Mouse (Mus musculus) layer of hippocampus, adult 2 months (tissue): ENCODE results near the gene Spatc1l. TPM values are rescaled to one million over a fixed set of nuclear protein-coding genes. Genes with fewer than 3 reads are reported as not detected.
A peak's percentile ranks its signal among the peaks of the same experiment; 100 is the strongest.

Source experiments
- DNase-seq, 2 experiments: peaks; one replicate each; pipeline ENCODE4 v3.0.0; 2022; ENCODE audit warnings: low spot score in 2 of 2
- H3K27ac ChIP-seq: fragments of 200-600 bp; 2 replicates; pipeline ENCODE4 v1.8.1; 2022
- H3K4me3 ChIP-seq: fragments of 200-600 bp; 2 replicates; pipeline ENCODE4 v1.8.1; 2022; ENCODE audit warnings: mild to moderate bottlenecking
- CTCF ChIP-seq: fragments of 200-600 bp; conservative IDR thresholded peaks from 2 replicates; pipeline ENCODE4 v1.8.1; 2022; ENCODE audit warnings: antibody characterized with exemption, mild to moderate bottlenecking, moderate library complexity
- long read RNA-seq, 2 experiments: library from polyadenylated mRNA; stranded (forward); transcript quantifications; one replicate each; pipeline ENCODE4 v2.0.0; 2021; ENCODE audit warnings: borderline mapping rate in 2 of 2
- total RNA-seq, 2 experiments: library from RNA; stranded (reverse); gene quantifications; 2 replicates each; pipeline ENCODE4 v1.2.3; 2021

Spatc1l gene
- total RNA-seq, result not detected
- long read RNA-seq, experiment 1, result 0 reads
- long read RNA-seq, experiment 2, result 0 reads

DNA sequence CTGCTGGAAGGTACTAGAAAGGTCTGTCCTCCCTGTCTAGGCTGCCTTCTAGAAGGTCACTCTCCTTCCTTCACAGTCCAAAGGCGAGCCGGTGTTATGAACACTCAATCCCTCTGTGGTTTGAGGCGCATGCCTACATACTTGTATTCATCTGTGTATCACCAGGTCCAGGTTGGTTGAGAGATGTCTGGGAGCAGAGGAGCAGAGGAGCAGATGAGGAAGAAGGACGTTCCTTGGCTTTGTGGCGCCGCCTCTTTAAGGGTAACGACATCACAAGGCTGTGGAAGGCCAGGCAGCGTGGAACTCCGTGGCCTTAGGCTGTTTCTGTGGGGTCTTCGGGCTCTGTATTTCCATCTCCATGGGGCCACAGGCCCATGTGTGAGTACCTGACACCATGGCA, at the start of gene Spatc1l:
TSS of gene Spatc1l (plus strand) at position 301 of the 400 bp plus-strand sequence.
- DNase-seq, result no peak
- TF ChIP-seq CTCF, result no peak
- Histone ChIP-seq H3K4me3 (no peak within 1 kb of the TSS), H3K27ac (no peak within 1 kb of the TSS)

DNA sequence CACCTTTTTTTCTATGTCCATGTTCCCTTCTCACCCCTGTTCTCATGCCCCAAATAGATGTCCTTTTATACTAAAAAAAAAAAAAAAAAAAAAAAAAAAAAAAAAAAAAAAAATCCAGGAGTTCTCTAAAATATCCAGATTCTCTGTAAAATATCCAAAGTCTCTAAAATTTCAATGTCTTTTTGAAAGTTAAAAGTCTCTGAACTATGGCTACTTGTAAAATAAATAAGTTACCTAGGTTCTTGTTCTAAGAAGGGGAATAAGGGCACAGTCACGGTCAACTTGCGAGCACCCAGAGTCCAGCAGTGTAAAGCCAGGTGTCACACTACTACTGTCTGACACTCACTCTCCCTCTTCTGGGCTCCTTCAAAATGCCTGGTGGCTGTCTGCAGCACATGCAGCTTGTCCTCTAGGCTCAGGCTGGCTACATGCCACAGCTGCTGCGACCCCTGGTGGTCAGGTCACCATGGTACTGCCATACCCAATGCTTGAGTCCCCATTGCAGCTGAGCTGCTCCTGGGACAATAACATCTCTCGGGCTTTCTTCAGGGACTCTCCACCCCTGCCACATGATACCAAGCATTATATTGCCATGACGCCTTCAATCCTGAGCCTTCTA, 49.0 kb upstream of the Spatc1l start:
- Histone ChIP-seq H3K27ac (no peak overlapping the region), H3K4me3 (no peak overlapping the region)
- peak; percentile 80 for TF ChIP-seq CTCF
- peak in 1 of 2 experiments; percentile 44 for DNase-seq

DNA sequence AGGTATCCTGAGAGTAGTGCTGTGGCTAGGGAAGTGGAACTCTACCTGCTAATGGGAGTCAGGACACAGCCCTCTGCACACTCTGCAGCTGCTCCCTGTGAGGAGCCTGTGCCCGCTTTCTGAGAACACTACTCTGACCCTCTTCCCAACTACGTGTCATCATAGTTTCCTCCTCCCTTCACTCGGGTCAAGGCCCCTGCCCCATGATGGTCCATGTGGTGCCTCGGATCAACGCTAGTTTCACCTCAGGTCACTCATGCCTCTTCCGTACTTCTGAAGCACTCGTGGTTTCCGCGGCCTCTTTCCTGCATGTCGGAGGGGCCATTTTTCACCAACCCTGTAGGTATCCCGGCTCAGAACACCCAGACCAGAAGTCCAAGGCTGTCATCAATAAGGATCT, 31.1 kb upstream of the Spatc1l start:
- H3K27ac ChIP-seq, result no peak overlapping the region
- no peak for TF ChIP-seq CTCF
- DNase-seq, result no peak
- peak overlapping the region; percentile 91 for H3K4me3 ChIP-seq

DNA sequence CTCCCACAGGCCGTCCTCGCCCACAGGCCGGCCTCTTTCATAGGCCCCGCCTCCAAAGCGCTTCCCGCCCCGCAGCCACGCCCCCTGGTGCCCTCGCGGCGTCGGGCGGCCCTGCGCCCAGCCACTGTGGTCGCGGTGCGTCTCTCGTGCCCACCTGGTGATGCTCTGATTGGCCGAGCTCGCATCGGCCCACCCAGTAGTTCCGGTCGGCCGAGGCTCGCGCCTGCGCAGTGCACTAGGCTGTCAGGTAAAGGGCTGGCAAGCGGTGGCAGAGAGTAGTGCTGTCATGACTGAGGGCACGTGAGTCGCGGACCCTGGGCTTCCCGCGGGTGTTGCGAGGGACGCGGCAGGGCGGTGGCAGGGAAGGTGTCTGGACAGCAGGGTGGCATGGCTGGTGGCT, 30.7 kb upstream of the Spatc1l start, which contains the start of gene Lss:
TSS of gene Lss (plus strand) at position 214 of the 400 bp plus-strand sequence.
- TF ChIP-seq CTCF, result peak; percentile 64
- H3K4me3 ChIP-seq, result peak within 1 kb of the TSS; percentile 91
- peak; percentile 97 for DNase-seq
- H3K27ac ChIP-seq, result peak within 1 kb of the TSS; percentile 78

DNA sequence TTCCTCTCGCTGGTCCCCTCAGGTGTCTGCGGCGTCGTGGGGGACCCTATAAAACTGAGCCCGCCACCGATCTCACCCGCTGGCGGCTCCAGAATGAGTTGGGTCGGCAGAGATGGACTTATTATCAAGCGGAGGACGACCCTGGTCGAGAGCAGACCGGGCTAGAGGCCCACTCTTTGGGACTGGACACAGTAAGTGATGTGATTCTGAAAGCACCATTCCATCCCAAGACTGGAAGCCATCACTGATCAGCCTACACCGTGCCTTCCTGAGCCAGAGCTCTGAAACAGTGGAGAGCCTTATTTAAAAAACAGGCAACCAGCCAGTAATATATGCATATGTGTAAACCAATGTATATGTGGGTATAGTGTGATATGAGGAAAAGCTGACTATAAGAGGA, 30.2 kb upstream of the Spatc1l start:
- peak overlapping the region; percentile 78 for H3K27ac ChIP-seq
- no peak for TF ChIP-seq CTCF
- no peak for DNase-seq
- peak overlapping the region; percentile 91 for H3K4me3 ChIP-seq

DNA sequence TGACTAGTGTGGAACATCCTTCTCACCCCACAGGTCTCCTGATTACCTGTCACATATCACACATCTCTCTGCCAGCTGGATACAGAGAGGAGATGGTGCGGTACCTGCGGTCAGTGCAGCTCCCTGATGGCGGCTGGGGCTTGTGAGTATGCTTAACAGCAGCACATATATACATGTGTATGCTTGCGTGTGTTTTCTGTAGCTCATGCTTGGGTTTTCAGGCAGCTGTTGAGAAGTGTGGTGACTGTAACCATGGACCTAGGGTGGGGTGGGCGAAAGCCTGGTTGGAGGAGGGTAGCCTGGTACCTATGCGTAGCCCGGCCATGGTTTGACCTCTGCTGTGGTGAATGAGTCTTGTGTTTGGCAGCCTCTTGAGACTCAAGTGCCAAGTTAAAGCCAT, 26.5 kb upstream of the Spatc1l start:
- Histone ChIP-seq H3K27ac (no peak overlapping the region), H3K4me3 (no peak overlapping the region)
- no peak for DNase-seq
- no peak for TF ChIP-seq CTCF

DNA sequence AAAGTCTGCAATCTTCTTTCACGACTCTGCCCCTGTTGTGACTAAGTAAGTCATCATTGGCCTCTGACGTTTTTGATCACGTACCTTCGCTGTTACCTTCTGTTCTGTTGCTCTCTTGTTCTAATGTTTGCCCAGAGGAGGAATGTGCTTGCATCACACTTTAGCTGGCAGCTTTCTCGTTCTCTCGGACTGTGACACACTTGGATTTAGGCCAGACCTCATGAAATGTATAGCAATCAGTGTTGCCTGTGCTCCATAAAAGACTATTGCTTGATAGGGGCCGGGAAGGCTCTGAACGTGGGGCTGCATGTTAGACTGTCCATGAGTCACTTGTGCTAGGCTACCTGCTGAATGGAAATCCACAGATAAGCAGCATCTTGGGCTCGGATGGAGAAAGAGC, 24.5 kb upstream of the Spatc1l start:
- TF ChIP-seq CTCF, result no peak

DNA sequence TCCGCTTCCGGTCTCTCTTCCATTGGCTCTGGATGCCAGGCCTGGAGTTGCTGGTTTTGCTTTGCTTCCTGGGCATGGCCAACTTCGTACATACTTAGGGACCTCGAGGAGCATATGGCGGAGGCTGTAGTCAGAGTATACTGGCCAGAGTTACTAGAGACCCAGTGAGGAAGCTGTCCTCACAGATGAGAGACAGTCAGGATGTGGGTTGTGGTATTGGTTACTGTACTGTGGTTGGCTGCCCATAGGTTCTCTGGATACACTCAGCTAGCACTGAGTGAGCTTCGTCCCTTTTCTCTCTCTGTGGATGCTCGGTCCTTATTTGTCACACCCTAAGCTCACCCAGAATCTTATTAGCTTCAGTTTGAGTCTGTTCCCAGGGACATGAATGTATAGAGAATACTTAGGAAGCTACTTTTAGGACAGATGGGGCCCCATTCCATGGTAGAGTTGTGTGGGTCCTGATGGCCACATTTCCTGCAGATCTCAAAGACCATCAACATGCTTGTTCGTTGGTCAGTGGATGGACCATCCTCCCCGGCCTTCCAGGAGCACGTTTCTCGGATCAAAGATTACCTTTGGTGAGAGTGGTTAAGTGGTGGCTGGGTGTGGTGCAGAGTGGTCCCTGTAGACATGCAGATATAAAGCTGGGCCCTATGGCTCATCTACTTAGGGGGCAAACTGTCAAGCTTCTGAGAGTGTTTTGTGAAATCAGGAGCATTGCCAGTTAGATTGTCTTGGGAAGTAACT, 20.6 kb upstream of the Spatc1l start:
- TF ChIP-seq CTCF, result no peak
- Histone ChIP-seq H3K27ac (no peak overlapping the region), H3K4me3 (no peak overlapping the region)
- no peak for DNase-seq

More for the DNA sequence above, 24.5 kb upstream of the Spatc1l start:
- H3K27ac ChIP-seq, result no peak overlapping the region
- DNase-seq, result no peak
- H3K4me3 ChIP-seq, result no peak overlapping the region

DNA sequence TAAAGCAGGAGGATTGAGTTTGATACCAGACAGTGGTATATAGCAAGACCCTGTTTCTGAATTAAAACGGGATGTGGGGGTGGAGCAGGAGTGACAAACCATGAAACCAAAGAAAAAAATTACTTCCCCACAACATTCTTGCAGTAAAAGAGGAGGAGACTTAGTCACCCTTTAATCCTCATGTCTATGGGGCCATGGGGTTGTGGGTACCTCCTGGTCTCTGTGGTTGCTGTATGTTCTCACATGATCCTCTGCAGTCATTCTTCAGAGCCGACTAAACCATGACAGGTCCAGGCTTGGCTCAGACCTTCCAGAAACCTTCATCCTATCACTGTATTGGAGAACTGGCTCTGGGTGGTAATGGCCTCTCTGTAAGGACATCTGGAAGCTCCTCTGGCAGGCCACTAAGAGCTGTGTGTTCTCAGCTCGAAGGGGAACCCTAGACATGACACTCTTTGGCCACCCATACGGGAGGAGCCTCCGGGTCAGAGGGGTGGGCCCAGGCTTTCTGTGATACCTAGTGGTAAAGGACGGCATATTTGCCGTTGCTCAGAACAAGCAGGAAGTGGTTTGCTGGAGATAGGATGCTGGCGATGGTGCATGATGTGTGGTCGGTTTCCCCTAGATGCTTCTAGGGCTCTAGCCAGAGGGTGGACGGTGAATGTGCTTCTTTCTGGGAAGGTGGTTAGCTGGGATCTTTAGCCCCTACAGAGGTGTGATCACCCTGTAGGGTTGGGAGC, 19.3 kb upstream of the Spatc1l start:
- TF ChIP-seq CTCF, result no peak
- H3K4me3 ChIP-seq, result no peak overlapping the region
- no peak for DNase-seq
- no peak overlapping the region for H3K27ac ChIP-seq

DNA sequence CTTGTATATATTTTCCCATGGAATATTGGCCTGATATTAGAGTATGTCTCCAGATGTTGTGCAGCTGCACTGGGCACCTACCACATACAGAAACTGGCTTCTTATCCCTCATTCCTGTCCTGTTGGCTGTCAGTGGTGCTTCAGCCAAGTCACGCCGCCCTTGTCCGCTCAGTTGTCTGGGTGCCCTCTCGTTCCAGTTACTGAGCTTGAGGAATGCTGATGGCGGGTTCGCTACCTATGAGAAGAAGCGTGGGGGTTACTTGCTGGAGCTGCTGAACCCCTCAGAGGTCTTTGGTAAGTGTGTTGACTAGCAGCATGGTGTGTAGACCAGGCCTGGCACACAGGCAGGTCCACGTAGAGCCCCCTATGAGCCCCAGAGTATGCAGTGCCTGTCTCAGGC, 15.5 kb upstream of the Spatc1l start:
- H3K27ac ChIP-seq, result no peak overlapping the region
- DNase-seq, result no peak
- TF ChIP-seq CTCF, result no peak
- H3K4me3 ChIP-seq, result no peak overlapping the region

DNA sequence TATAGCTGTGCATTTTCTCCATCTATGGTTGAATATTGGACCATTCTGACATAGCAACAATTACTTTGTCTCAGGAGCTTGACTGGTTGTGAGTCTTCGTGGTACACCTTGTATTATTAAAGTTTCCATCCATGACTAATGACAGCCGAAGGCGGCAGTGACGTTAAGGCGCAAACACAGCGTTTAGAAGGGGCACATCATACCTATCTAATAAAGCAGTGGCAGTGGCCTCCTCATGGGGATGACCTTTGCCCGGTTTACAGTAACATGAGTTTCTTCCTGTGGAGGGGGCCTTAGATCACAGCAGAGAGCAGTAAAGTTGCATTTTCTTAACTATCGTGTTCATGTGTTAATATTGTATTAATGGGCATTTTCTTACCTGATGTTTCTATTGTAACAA, 13.9 kb upstream of the Spatc1l start:
- no peak for DNase-seq
- TF ChIP-seq CTCF, result no peak

DNA sequence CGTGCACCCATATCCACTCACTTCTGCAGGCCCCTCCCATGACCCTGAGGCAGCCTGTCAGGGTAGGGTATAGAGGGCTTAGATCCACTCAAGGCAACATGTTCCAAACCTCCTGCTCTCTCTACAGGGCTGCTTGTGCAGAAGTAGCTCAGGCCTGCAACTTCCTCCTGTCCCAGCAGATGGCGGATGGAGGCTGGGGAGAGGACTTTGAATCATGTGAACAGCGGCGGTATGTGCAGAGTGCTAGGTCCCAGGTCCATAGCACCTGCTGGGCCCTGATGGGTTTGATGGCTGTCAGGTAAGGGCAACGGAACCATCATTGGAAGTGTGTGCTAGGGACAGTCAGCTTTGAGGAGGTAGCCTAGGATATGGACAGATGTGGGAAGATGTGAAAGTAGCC, 11.6 kb upstream of the Spatc1l start:
- no peak for DNase-seq
- H3K4me3 ChIP-seq, result no peak overlapping the region
- TF ChIP-seq CTCF, result peak; percentile 67
- H3K27ac ChIP-seq, result no peak overlapping the region

More for the DNA sequence above, 13.9 kb upstream of the Spatc1l start:
- Histone ChIP-seq H3K27ac (no peak overlapping the region), H3K4me3 (no peak overlapping the region)

DNA sequence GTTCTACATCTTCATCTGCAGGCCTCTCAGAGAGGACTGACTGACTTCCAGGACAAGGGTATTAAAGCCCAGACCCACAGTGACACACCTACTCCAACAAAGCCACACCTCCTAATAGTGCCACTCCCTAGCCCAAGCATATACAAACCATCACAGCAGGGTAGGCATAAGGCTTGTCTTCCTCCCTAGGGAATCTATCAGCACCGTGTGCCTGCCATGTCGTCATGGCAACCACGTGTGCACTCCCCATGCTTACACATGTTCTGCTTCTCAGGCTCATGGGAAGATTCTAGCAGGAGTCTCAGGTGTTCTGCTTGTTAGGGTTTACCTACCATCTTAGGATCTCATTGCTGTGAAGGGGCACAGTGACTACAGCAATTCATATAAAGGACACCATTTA, 10.5 kb upstream of the Spatc1l start:
- no peak for DNase-seq
- H3K4me3 ChIP-seq, result no peak overlapping the region
- no peak overlapping the region for H3K27ac ChIP-seq
- no peak for TF ChIP-seq CTCF
